Mouse (Mus musculus) MN1 (cell line): Measurements from ENCODE around the gene Srsf3.

Experiments
- DNase-seq: peaks from one replicate; pipeline ENCODE4 v3.0.0-alpha.2; 2016; ENCODE audit warnings: low spot score

Srsf3 gene

GRCm38 (mm10) chr17:29092497-29092896, 60.1 kb downstream of the Srsf3 start:
- no peak for DNase-seq
